Mouse (Mus musculus): Measurements from ENCODE around the gene Otub2. TPM values are rescaled to one million over a fixed set of nuclear protein-coding genes. Genes with fewer than 3 reads are reported as not detected.
A peak's percentile ranks its signal among the peaks of the same experiment; 100 is the strongest.

The Otub2 gene
- 1 to 10 TPM; 1.4 to 1.5 TPM for polyA plus RNA-seq (2017; shearing (Covaris generic))

DNA sequence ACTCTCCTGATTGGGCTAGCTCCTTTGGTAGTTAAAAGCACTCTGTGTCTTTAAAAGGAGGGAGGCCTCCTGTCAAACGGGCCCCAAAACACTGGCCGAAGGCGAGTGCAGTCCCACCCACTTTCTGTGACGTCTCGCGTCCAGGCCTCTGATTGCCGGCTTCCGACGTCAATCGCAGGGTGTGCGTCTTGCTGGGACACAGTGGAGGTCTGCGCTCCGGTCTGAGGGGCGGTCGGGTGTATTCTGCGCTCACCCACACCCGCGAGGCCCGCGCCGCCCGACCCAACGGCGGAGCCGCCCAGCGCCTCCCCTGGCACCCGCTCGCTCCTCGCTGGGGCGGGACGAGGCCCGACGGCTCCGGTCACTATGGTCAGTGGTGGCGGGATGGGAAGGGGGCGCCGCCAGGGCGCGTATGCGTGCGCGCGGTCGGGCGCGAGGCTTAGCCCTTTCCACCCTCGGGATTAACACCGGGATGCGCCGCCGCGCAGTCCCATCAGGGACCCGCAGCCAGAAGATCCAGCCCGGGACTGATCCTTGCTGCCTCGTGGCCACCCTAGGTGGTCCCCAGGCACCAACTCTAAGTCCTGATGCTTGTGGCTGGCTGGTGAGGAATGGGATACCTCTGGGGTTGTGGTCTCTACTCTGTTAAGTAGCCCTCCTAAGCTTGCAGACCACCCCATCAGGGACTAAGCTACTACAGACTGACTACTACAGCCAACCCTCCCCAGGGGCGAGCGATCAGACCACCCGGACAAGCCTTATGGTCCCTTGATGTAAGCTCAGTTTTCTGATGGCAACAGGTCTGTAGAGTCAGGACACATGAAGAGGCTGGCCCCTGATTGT lies at the start of gene Otub2:
Gene Otub2, plus strand, starts transcription at position 178 of the 843 bp plus-strand sequence.
- ATAC-seq: peak; percentile 98

DNA sequence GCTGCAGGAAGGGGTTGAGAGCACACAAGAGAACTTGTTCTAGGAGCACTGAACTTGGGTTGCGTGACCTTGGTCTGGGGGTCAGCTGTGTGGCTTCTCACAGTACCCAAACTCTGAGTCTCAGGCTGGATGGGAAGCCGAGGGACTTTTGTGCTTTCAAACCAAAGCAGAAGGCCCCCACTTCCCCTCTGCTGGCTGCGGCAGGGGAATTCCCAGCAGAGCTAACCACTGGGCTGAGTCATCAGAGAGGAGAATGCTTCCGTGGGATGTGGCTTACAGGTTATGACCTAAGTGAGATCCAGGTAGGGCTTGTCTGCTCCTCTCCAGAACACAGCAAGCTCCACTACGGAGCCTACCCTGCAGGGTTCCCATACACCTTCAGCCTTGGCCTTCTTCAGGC lies 47.3 kb upstream of the Otub2 start:
- ATAC-seq: peak; percentile 94

DNA sequence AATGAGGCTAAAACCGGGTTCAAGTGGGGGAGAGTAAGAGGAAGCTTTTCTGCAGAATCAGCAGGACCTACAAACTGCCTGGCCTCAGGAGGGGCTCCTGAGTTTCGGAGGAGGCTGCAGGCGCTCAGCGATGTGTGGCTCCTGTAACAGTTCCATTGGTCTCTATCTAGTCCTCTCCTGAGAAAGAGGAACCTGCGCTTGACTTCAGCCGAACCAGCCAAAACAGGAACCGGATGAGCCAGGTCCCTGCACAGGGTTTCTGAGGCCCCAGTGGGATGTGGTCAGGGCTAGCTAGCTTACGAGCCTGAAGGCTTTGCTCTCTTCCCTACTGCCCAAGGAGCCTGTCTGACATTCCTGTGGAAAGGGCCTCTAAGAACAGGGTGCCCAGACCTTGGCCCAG lies 45.0 kb upstream of the Otub2 start:
- peak; percentile 44 for ATAC-seq

DNA sequence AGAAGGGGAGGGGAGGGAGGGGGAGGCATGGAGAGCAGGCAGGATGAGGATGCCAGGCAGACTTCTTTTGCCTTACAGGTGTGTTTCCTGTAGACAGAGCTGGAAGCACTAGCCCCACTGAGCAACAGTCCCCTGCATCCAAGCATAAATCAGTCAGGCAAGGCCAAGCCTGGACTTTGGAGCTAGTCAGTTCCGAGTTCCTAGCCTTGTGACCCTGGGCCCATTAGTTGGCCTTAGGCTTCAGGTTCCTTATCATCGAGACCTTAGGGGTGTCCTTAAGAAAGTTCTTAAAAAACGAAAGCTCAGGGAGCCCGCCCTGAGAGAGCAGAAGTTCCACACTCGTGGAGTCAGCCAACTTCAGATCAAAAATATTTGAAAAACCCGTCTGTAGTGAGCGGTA lies 43.5 kb upstream of the Otub2 start:
- ATAC-seq: no peak

DNA sequence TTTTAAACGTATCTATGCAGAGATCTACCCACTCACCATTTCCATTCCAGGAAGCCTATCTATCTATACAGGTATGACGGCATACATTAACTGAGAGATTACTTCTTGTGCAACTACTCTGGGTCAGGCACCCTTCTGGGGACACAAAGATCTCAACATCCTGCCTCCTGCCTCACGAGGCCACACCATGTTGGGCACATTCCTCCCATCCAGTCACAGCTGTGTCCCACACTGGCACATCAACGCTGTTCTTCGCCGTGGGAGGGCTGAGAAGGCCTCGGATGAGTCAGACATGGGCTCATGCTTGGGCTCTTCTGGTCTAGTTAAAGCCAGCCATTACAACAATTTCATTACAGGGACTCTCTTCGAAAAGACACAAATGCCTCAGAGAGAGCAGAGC lies 41.5 kb upstream of the Otub2 start:
- ATAC-seq: peak; percentile 64

DNA sequence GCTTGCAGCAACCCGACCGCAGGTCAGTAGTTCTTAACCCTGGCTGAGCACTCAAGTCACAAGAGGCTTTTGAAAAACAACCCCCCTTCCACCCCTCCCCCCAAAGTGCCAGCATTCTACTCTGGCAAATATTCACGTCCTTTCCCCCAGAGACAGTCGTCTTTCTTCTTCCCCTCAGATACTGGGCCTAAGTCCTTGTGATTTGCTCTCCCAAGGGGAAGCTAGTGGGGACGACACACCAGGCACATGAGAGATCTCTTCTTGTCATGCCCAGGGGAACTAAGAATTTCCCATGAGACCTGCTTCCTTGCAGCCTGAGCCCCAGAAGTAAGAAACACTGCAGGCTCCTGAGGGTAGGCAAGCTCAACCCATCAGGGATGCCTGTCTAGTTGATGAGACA lies 41.1 kb upstream of the Otub2 start:
- no peak for ATAC-seq

DNA sequence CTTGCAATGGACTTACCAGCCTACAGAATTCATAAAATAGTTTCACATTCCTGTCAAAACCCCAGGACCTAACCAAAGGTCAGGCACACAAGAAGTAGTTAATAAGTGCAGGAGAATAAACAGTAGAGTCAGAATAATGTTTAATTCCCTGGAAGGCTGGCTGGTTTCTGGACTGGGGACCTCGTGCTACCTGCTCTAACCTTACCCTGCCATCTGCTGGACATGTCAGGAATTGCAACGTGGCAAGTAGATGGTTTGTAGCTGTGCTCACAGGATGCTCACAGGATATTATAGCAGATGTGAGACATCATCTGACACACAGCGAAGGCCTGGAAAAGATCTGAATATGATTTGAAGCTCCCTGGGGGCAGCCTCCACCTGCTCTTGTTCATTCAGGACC lies 40.0 kb upstream of the Otub2 start:
- peak; percentile 70 for ATAC-seq

DNA sequence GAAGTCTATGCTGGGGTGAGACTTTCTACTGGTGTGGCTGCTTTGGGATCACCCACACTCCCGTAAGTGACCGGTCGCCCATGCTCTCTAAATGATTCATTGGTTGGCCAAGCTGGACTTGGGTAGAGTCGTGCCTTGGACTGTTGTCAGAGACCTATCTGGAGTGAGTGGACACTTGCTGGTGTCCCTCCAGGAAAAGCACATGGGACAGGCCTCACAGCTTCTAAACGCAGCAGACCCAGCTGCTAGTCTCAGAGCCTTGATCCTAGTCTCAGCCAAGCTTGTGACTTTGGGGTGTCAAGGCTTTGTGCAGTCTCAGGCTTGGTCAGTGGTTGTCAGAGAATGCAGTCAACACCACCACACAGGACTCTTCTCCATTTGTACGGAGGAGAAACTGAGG lies 35.7 kb upstream of the Otub2 start:
- no peak for ATAC-seq

DNA sequence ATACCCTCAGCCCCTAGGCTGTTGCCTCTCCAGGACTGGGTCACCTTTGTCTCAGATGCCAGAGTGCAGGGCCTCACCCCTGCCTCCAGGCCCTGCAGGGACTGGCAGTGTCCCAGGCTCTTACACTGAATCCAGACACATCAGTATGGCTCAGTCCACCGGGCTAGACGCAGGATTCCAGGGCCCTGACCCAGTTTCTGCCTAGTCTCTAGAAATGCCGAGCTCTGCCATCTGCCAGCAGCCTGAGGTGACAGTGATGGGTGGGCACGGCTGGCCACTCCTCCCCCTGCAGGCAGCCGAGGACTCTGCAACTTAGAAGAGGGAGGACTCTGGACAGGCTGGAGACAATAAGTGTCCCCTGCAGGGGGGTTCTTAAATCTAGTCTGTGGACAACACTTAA lies 34.9 kb upstream of the Otub2 start:
- ATAC-seq: no peak

DNA sequence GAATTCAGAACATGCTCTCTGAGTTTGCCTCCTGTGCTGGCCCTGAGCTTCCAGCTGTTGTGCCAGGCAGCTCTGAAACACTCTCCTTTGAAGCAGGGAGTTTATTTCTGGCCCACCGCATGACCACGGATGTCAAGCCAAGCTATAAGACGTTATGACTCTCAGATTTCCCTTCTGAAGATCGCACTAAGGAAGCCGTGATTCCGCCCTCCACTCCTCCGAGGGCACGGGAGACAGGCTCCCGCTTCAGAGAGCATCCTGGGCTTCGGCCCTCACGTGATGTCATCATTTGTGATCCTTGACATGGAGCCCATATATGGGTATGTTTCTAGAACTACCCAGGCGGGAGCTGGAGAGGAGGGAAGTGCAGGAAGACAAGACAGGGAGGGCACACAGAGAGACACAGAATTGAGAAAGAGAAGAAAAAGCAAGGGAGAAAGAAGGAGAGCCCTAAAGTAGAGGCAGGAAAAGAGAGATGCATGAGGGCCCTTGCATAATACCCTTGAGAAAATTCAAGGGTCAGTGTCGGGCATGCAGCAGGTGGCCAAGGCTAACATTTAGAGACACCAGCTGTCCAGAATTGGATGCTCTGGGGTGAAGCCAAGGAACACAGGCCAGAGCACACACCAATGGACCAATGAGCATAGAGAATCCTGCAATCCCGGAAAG lies 32.6 kb upstream of the Otub2 start, which contains the start of gene Asb2:
Gene Asb2, minus strand, starts transcription at position 256 of the 669 bp plus-strand sequence.
- ATAC-seq: no peak

DNA sequence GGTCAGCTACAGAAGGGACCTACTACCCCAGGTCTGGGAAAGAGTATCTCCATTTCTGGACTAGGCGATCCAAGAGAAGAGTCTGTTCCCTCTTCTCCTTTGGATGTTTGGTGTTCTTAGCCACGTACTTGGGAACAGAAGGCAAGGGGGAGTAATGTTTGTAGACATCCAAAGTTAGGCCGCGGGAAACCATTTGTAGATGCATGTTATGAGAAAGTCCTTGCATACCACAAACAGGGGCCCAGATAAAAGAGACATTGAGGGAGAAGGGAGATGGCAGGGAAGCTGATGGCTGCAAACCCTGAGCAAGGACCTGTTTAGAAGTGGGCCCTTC lies 32.1 kb upstream of the Otub2 start:
- no peak for ATAC-seq

DNA sequence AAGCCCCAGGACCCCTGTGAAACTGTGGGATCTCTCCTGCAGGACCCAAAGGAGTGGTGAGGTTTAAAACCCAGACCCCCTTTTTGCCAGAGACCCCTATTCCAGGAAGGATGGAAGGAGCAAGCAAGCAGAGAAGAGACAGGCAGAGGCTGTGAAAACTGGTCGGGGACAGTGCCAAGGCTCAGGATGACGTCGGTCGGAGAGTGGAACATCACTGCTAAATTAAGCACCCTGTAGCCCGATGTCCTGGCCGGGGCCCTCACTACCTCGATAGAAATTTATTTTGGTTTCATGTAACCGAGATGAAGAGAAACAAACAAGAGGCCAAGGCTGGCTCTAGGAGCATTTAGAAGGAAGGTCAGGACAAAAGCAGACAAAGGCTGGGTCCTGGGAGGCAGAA lies 30.3 kb upstream of the Otub2 start:
- ATAC-seq: no peak

DNA sequence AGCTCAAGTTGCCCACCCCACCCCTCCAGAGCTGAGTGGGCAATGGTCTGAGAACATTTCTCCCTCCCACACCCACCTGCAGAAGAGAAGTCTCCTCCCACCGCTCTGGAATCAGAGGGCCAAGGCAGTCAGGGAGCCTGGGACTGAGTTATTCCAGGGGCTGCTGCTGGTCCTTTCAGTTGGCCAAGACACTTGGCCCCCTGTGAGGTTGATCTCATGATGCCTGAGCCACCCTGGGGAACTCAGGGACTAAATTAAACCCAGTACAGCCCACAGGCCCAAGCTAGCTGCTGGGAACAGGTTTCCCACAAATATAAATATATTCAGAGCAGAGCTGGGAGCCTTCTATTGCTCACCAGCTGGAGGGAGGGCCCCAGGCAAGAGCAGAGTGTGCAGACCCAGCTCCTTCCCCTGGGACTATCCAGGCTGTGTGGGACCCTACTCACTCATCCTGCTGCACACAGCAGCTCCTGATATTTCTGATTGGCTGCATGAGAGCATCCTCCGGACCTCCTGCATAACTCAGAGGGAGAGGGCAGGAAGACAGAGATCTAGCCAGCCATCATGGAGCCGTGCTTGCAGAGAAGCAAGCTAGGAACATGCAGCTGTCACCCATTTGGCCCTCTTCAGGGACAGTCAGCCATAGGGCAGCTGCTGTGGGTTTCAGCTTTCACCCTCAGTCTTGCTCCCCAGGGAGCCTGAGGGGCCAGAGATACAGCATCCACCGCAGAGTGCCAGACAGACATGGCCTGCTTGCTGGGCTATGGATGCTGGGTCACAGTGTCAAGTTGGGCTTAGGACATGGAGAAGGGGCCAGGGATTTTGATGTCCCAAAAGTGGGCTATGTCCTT lies 29.3 kb upstream of the Otub2 start:
- ATAC-seq: no peak

DNA sequence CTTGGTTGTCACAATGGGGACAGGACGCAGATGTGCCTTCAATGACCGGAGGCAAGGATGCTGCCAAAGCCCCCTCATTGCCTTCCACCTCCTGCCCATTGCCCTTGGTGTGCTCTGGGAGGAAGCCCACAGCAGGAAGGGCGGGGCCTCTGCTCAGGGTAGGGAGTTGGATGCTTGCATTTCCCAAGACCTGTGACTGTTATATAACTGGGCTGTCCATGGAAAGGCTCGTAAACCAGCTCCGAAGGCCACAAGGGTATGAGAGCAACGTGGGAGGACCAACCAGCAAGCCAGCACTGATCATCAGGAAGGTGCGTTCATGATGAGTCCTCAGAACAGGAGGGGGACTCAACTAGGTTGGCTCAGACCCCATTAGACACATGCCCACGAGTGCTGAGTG lies 27.7 kb upstream of the Otub2 start:
- ATAC-seq: no peak

DNA sequence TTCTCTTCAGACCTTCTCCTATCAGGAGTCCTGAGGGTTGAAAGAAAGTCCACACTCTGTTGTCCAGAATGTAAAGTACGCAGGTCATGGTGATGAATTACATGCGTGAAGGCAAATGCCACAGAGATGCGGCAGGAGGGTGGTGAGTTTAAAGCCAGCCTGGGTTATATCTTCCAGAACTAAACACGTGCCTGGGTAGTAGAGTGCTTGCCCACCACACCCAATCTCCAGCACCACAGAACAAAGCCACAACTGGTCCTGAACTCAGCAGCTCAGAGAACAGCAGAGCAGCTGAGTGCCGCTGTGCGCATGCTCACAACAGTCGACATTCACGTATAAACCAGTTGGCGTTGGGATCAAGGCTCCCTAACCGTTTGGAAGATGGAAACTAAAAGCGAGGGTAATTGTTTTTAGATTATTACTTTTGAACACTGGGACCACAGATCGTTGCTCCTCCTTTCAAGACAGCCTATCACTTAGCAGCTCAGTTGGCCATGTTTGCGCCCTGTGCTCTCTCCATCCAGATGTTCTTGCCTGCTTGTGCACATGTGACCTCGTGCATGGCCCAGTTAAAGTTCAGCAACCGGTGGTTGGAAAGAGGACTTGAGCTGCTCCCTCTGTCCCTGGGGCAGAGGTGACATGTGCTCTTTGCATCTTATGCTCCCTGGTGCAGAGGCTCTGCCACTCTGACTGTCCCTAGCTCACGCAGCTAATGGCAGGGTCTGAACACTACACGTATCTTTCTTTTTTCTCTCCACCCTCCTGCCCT lies 26.8 kb upstream of the Otub2 start:
- ATAC-seq: no peak

DNA sequence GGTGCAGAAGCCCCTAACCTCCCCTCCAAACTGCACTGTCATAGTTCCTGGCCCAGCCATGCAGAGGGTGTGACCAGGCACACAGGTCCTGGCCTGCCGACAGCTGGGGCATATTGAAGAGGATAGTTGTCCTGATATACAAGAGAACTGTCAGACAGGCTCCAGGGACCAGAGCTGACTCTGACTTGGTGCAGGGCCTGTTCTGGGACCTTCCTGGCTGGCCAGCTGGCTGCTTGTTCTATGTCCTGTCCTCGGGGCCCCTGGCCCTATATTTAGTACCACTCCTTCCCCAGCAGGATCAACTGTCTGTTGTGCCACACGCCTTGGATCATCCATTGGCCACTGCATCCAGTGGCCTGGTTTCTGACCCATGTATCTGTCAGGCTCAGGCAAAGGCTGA lies 26.1 kb upstream of the Otub2 start:
- no peak for ATAC-seq

DNA sequence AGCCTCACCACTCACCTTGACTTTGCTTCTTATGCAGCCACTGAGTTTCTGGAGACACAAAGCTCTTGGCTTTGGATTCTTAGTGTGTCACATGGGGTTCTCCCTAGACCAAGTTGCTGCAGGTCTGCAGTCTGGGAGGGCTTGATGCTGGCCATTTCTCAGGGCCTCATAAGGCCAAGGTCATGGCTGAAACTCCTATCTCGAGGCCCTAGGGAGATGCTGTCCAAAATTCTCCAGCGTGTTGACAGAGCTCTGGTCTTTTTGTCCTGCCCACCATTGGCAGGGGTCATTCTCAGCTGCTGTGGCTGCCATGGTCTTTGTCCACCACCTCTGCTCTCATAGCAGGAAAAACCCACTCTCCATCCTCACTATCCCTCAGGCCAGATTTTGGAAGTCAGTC lies 21.3 kb upstream of the Otub2 start:
- no peak for ATAC-seq

DNA sequence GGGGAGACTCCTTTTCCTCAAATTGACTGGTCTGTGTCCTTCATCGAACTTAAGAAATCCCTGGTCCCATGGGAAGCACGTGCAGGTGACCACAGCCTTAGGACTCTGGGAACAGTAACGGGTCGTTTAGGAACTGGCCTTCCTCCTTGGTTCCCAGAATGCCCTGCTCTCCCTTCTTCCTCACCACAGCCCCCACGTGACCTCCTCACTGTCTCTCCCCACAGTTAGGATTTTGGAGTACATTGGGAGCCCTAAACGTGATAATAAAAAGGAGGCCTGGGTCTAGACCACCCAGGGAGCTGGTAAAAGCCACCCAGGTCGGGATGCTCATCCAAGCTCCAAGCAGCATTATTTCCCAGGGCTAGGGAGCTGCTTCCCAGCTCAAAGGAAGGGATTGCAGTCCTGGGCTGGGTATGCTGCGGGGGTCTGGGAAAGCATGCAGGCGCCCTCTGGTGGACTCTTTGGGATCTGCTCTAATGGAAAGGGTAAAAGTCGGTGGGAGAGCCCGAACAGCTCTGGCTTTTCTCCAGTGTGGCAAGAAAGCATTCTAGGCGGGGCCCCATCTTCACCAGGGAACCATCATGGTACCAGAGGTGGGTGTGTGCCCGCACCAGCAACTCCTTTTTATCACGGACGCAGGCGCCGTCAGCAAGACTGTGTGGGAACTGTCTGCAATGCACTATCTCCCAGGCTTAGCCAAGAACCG lies 20.7 kb upstream of the Otub2 start:
- peak; percentile 77 for ATAC-seq

DNA sequence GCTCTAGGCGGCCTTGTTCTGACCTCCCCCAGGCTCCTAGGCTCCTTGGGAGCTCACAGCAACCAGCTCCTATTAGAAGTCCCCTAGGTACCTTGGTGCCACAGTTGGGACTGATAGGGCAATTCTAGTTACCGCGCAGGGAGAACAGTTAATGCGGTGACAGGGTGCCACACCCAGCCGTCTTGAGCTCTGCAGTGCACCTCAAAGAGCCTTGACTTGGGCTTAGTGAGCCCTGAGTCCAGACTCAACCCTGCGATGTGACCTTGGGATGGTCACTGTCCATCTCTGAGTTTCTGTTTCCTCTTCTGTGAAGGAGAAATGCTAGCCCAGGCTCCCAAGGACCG lies 20.2 kb upstream of the Otub2 start:
- ATAC-seq: no peak

DNA sequence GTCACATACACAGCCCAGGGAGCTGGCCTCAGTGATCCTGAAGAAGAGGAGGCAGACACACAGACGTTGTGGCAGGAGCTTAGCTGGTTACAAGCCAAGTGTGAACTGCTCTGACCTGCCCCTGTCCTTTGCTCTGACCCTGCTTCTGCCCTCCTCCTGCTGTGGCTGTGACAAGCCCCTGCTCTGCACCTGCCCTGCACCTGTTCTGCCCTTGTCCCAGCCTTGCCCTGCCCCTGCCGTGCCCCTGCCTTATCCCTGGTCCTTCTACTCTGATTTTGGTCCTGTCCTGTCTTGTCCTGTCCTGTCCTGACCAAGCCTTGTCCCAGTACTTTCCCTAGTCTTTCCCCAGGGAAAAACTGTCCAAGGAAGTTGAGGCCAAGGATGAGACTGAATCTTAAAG lies 19.7 kb upstream of the Otub2 start:
- no peak for ATAC-seq

DNA sequence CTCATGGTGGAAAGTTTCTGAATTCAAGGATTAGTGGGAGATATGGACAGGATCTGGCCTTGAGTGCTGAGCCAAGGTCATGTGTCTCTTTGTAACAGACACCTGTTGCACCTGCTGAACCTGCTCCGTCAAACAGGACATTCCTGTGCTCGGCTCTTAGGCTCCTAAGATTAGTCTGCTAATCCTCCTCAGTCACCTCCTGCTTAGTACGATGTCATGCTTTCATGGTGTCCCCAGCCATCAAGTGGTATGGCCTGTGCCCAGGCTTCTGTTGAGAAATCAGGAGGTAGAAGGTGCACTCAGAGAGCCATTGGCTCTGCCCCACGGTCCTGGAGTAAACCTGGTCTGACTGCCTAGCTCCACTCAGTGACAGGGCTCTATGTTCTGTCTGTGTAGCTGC lies 17.6 kb upstream of the Otub2 start:
- no peak for ATAC-seq

DNA sequence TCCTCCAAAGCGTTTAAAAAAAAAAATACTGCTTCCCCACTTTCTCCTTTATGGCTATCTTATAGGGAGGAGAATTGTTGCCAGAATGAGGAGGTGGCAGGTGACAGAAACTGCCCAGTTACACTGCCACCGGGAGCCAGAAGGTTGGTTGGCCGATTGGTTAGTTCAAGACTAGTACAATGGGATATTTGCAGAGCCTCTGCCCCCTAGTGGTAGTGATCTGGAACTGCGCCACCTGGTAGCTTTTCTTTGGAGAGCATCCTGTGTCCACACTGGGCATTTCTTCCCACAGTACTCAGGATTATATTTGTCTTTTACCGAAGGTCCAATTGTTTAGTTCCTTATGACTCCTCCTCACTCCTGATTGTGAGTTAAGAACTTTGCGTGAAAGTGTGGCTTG lies 16.8 kb upstream of the Otub2 start:
- peak; percentile 61 for ATAC-seq

All from CD4-positive, CD25-positive, alpha-beta regulatory T cell, adult 4 months (primary cell).